Mouse (Mus musculus) ES-E14 (cell line): Measurements from ENCODE around the gene Zfp949. TPM values are rescaled to one million over a fixed set of nuclear protein-coding genes. Genes with fewer than 3 reads are reported as not detected.
"Not testable (repeated sequence)": the region's sequence is repeated elsewhere in the genome, so short reads cannot be mapped to it uniquely, and the experiment has no call there.

Source experiments
- DNase-seq: peaks from one replicate; pipeline ENCODE4 v3.0.0-alpha.2; 2013; ENCODE audit warnings: low read depth, low spot score
- H3K27ac ChIP-seq: 2 replicates; pipeline ENCODE4 v1.5.1; 2012; ENCODE audit warnings: low read depth, mild to moderate bottlenecking, low read length, moderate library complexity, mixed read lengths; ENCODE audit not compliant: poor library complexity, insufficient read depth, severe bottlenecking
- H3K36me3 ChIP-seq: 2 replicates; pipeline ENCODE4 v1.6.1; 2012; ENCODE audit warnings: mild to moderate bottlenecking, low read length, moderate library complexity, mixed read lengths; ENCODE audit not compliant: control insufficient read depth, poor library complexity, insufficient read depth, severe bottlenecking
- H3K4me1 ChIP-seq, 2 experiments: fragments of 150-350 bp in 1 of 2; sonication (generic) in 1 of 2; 2 replicates each; pipeline ENCODE4 v1.6.1; 2012; ENCODE audit warnings: low read length in 2 of 2, mild to moderate bottlenecking in 1 of 2, mixed read lengths in 1 of 2; ENCODE audit not compliant: control insufficient read depth in 2 of 2, insufficient read depth in 2 of 2, poor library complexity in 1 of 2
- H3K4me3 ChIP-seq, 2 experiments: fragments of 150-350 bp in 1 of 2; sonication (generic) in 1 of 2; 2 replicates each; pipeline ENCODE4 v1.5.1; 2012; ENCODE audit warnings: low read length in 2 of 2, low read depth in 1 of 2, mild to moderate bottlenecking in 1 of 2, mixed read lengths in 1 of 2; ENCODE audit not compliant: insufficient read depth in 1 of 2, poor library complexity in 1 of 2, severe bottlenecking in 1 of 2
- H3K9ac ChIP-seq: 2 replicates; pipeline ENCODE4 v1.6.1; 2012; ENCODE audit warnings: low read depth, mild to moderate bottlenecking, low read length, mixed read lengths; ENCODE audit not compliant: poor library complexity, insufficient read depth, severe bottlenecking
- H3K9me3 ChIP-seq: fragments of 150-350 bp; sonication (generic); 2 replicates; pipeline ENCODE4 v1.6.1; 2012; ENCODE audit warnings: low read depth, mild to moderate bottlenecking, low read length; ENCODE audit not compliant: control insufficient read depth, insufficient read depth
- in situ Hi-C, 2 experiments: fragments of 600-800 bp; cut with MboI; formaldehyde crosslinking; loops; one replicate each; pipeline ENCODE4 v1.15.1; 2025; ENCODE audit warnings: low sequenced_read_pairs in 2 of 2, inconsistent platforms in 1 of 2; ENCODE audit not compliant: unreplicated experiment in 2 of 2
- total RNA-seq: library from RNA; depleted of rRNA; stranded (reverse); fragments of 300-350 nt; gene quantifications from 2 replicates; pipeline ENCODE4 v1.2.3, GENCODE M21; 2012; rRNA removed

Zfp949 gene
- total RNA-seq, 1 experiment, result 7.1 TPM

DNA sequence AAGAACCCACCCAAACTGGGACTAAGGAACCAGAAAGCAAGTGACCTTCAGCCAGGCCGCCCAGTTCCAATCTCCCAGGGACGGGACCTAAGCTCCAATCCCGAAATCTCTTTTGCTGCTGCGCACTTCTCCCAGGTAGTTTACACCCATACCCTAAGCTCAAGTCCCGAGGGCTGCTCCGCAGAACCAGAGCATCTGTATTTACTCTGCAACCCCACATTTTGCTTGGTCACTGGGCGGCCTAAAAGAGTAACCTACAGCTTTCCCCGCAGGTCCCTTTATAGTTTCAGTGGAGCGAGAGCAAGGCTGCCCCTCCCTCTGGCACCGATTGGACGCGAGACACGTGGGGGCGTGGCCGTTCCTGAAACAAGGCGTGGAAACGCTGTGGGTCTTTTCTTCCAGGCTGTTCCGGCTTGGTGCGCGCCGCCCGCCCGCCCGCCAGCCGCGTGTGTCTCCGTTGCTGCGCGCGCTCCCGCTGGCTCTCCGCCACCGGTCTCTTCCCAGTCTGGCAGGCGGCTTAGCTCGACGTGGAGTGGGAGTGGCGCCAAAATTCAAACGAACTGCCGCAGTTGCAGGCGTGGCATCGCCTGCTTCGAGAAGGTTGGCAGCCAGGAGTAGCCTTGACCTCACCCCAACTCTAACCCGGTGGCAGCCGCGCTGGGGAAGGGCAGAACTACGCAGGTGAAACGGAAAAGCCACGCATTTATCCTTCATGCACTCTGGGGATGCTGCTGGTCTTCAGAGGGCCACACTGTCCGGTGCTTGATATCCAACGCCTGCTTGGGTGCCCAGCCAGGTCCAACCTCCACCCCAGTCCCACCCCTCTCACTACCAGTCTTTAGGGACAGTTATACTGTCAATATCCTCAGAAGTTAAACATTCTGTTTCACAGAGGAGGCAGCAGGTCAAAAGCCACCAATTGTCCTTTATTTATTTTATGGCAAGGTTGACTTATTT lies 51.7 kb downstream of the Zfp949 start:
- DNase-seq, result peak; percentile 95
- Histone ChIP-seq H3K4me3 (peak overlapping the region; percentile 55 to 77), H3K9ac (peak overlapping the region; percentile 75)
- H3K36me3 ChIP-seq, H3K9me3 ChIP-seq, H3K4me1 ChIP-seq, H3K27ac ChIP-seq, in situ Hi-C loops: not testable (repeated sequence)

Other genes starting within 250 kb of the Zfp949 start
- gene Nt5e, start 220.8 kb upstream of the Zfp949 start, total RNA-seq, result 8.9 and 14.8 TPM in 2 replicates
- gene Snx14, start 109.1 kb upstream of the Zfp949 start, total RNA-seq, result 35.2 and 37.5 TPM in 2 replicates
- 0.74 and 1.3 TPM in 2 replicates for gene Gm20537, start 91.4 kb upstream of the Zfp949 start, total RNA-seq
- 113 and 144 TPM in 2 replicates for gene Syncrip, start 65.4 kb upstream of the Zfp949 start, total RNA-seq
- gene Trim43a, start 32.9 kb downstream of the Zfp949 start, total RNA-seq, result 0.69 and 1.9 TPM in 2 replicates
- gene Mthfsl, start 172.3 kb downstream of the Zfp949 start, total RNA-seq, result 5.5 and 7.4 TPM in 2 replicates
- gene Bcl2a1d, start 183.9 kb downstream of the Zfp949 start, total RNA-seq, result 0.89 TPM in 1 of 2 replicates, not detected in the other